Mouse (Mus musculus) liver, embryonic 14.5 days (tissue): ENCODE results near the gene Smpdl3b.
A peak's percentile ranks its signal among the peaks of the same experiment; 100 is the strongest.

Experiments used
- CTCF ChIP-seq: IDR thresholded peaks from 2 replicates; pipeline ENCODE4 v1.5.1; 2016; ENCODE audit warnings: antibody characterized with exemption, low read depth, control low read depth
- EP300 ChIP-seq: IDR thresholded peaks from 2 replicates; pipeline ENCODE4 v1.6.1; 2016; ENCODE audit warnings: antibody characterized with exemption, low read depth

GRCm38 (mm10) chr4:132735894-132736293 lies 21.2 kb downstream of the Smpdl3b start:
- TF ChIP-seq CTCF: peak; percentile 46
- no peak for TF ChIP-seq EP300
